Mouse (Mus musculus) c-Kit-positive CD71-positive TER-119-positive erythroid progenitor cells, embryonic 14.5 days (primary cell): ENCODE data around the gene Rab3gap2.

Experiments used
- DNase-seq: peaks from one replicate; pipeline ENCODE4 v3.0.0-alpha.2; 2013; ENCODE audit warnings: low spot score

Gene Rab3gap2

GRCm38 (mm10) chr1:185203909-185204661 lies at the start of gene Rab3gap2:
Gene Rab3gap2, plus strand, starts transcription at chr1:185204117.
- DNase-seq: peak; percentile 97

- no peak for DNase-seq
These were observed 30.3 kb upstream of the Rab3gap2 start for GRCm38 (mm10) chr1:185173641-185174040.

- no peak for DNase-seq
These were observed 26.1 kb upstream of the Rab3gap2 start for GRCm38 (mm10) chr1:185177860-185178259.

- DNase-seq: no peak
These were observed 20.2 kb upstream of the Rab3gap2 start for GRCm38 (mm10) chr1:185183591-185184330.

- DNase-seq: no peak
These were observed 18.4 kb upstream of the Rab3gap2 start for GRCm38 (mm10) chr1:185185556-185185955.

- no peak for DNase-seq
These were observed 16.7 kb upstream of the Rab3gap2 start for GRCm38 (mm10) chr1:185187135-185187785.

- DNase-seq: no peak
These were observed 14.0 kb upstream of the Rab3gap2 start for GRCm38 (mm10) chr1:185189901-185190300.

GRCm38 (mm10) chr1:185192087-185192486 lies 11.8 kb upstream of the Rab3gap2 start:
- no peak for DNase-seq

- peak; percentile 38 for DNase-seq
These were observed 10.4 kb upstream of the Rab3gap2 start for GRCm38 (mm10) chr1:185193509-185193908.

- no peak for DNase-seq
These were observed 7.6 kb upstream of the Rab3gap2 start for GRCm38 (mm10) chr1:185196323-185196722.

GRCm38 (mm10) chr1:185200571-185201395 lies 3.1 kb upstream of the Rab3gap2 start:
- DNase-seq: no peak

GRCm38 (mm10) chr1:185201994-185202393 lies 1.9 kb upstream of the Rab3gap2 start:
- DNase-seq: no peak

GRCm38 (mm10) chr1:185203196-185203908 lies 565 bp upstream of the Rab3gap2 start:
- DNase-seq: peak; percentile 45

GRCm38 (mm10) chr1:185205090-185205489 lies 1.2 kb downstream of the Rab3gap2 start:
- DNase-seq: peak; percentile 67

GRCm38 (mm10) chr1:185207851-185208595 lies 4.1 kb downstream of the Rab3gap2 start:
- DNase-seq: no peak

GRCm38 (mm10) chr1:185208766-185209165 lies 4.8 kb downstream of the Rab3gap2 start:
- DNase-seq: no peak

- DNase-seq: no peak
These were observed 5.8 kb downstream of the Rab3gap2 start for GRCm38 (mm10) chr1:185209641-185210176.

- no peak for DNase-seq
These were observed 12.4 kb downstream of the Rab3gap2 start for GRCm38 (mm10) chr1:185216360-185216759.

- DNase-seq: no peak
These were observed 12.8 kb downstream of the Rab3gap2 start for GRCm38 (mm10) chr1:185216762-185217161.

GRCm38 (mm10) chr1:185217966-185218365 lies 14.0 kb downstream of the Rab3gap2 start:
- DNase-seq: no peak
